Mouse (Mus musculus) forebrain, embryonic 10.5 days (tissue): ENCODE measurements around the gene Fam92a. TPM values are rescaled to one million over a fixed set of nuclear protein-coding genes. Genes with fewer than 3 reads are reported as not detected.
"Not testable (repeated sequence)": the region's sequence is repeated elsewhere in the genome, so short reads cannot be mapped to it uniquely, and the experiment has no call there.

Source experiments
- DNase-seq: peaks from one replicate; pipeline ENCODE4 v3.0.0-alpha.2; 2017; ENCODE audit warnings: low spot score; ENCODE audit errors: extremely low spot score
- H3K27ac ChIP-seq: fragments of 300-500 bp; sonication (generic); 2 replicates; pipeline ENCODE4 v1.5.1; 2016; ENCODE audit warnings: mild to moderate bottlenecking
- H3K27me3 ChIP-seq: fragments of 300-500 bp; sonication (generic); 2 replicates; pipeline ENCODE4 v1.6.1; 2016; ENCODE audit warnings: mild to moderate bottlenecking; ENCODE audit not compliant: poor library complexity, severe bottlenecking
- H3K36me3 ChIP-seq: fragments of 300-500 bp; sonication (generic); replicated peaks from 2 replicates; pipeline ENCODE4 v1.6.1; 2016; ENCODE audit warnings: mild to moderate bottlenecking, moderate library complexity
- H3K4me1 ChIP-seq: fragments of 300-500 bp; sonication (generic); 2 replicates; pipeline ENCODE4 v1.6.1; 2016
- H3K4me3 ChIP-seq: fragments of 300-500 bp; sonication (generic); 2 replicates; pipeline ENCODE4 v1.5.1; 2016; ENCODE audit warnings: mild to moderate bottlenecking, moderate library complexity
- H3K9me3 ChIP-seq: fragments of 300-500 bp; sonication (generic); 2 replicates; pipeline ENCODE4 v1.6.1; 2016; ENCODE audit warnings: mild to moderate bottlenecking, moderate library complexity
- WGBS: fragments of 180-500 bp; shearing (Covaris S2); methylation state at CpG from one replicate; pipeline ENCODE4 v1.1.7; 2016; 5-methylcytosine and 5-hydroxymethylcytosine counted together
- polyA plus RNA-seq: library from polyadenylated mRNA; unstranded; fragments of >200 nt; fragmentation: Nextera tagmentation; extraction: Ambion mirVana; gene quantifications from 2 replicates; pipeline ENCODE4 v1.2.1, GENCODE M21; 2016

Gene Fam92a
- polyA plus RNA-seq = 93.1 and 98.0 TPM in 2 replicates

DNA sequence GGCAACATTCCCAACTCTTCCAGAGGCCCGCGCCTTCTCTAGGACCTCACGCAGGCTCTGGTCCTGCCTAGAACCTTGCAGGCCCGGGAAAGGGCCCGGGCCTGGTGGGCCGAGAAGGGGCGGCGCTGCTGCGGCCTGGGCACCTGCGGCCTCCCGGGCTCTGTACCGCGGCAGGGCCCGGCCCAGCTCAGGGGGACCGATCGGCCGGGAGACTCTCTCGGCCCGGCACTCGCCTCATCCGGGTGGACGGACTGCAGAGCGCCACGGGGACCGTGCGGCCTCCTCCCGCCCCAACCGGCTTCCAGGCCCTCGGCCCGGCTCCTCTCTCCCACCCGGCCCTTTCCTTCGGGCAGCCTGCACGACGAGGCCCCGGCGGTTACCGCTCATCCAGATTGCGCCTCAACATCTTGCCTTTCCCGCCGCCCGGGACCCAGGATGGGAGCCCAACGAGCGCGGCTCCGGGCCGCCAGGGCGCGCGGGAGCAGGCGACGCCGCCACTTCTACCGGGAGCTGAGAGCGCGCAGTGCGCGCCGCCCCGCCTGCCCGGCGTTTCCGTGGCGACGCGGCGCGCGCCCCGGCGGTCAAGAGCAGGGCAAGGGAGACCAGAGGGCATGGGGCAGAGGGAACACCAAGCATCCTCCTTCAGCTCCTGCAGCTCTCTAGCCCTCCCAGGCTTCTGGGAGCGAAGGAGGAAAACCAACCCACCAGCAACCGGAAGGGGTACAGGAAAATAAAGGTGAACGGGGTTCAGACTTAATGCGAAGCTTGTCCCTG lies at the start of gene Fam92a:
Fam92a (minus strand) TSS at position 698 of the 774 bp plus-strand sequence.
- Histone ChIP-seq H3K36me3 (peaks cover 30% of the 10 kb centered on the region), H3K4me1 (peaks cover 25% of the 10 kb centered on the region), H3K27ac (peak within 1 kb of the TSS; percentile 99), H3K9me3 (no peaks in the 10 kb centered on the region), H3K4me3 (peak within 1 kb of the TSS; percentile 84), H3K27me3 (no peaks in the 10 kb centered on the region)
- peak; percentile 73 for DNase-seq
- WGBS = under 1% methylated on average over 74 of the region's 74 CpGs

DNA sequence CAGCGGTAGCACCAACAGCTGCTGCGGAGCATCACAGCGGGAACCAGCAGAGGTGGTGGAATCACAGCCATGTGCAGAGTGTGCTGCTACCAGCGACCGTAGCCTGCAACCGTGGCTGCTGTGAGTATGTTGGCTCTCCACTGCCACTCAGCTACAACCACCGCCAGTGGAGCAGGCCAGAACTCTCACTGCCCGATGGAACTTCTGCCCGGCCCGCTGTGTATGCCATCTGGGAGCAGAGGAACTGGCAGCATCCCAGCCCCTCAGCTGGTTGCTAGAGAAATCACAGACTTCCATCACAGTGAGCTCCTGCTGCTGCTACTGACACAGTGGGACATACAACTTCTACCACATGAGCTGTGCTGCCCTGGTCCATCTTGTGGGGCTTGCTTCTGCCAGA lies 7.2 kb upstream of the Fam92a start:
- Histone ChIP-seq H3K9me3 (no peaks in the 10 kb centered on the region), H3K27me3 (no peaks in the 10 kb centered on the region), H3K27ac (no peak overlapping the region), H3K36me3 (no peaks in the 10 kb centered on the region), H3K4me3 (no peak overlapping the region), H3K4me1 (no peaks in the 10 kb centered on the region)
- DNase-seq = no peak
- WGBS = 92% methylated on average over 10 of the region's 10 CpGs

DNA sequence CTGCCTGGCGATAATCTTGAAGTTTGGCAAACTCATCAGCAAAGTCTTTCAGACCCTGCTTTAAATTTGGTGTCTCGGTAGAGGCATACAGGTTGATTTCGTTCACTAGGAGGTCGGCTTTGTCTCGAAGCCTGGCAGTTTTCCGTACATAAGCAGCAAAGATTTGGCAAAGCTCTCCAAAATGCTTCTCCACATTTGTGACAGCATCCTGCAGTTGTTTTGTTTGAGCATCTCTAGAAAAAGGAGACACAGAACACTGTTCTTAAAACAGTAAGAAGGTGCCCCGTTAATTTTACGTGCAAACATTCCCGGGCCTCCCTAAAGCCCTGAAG lies 863 bp downstream of the Fam92a start:
- Histone ChIP-seq H3K27me3 (no peaks in the 10 kb centered on the region), H3K36me3 (peaks cover 36% of the 10 kb centered on the region), H3K9me3 (no peaks in the 10 kb centered on the region), H3K4me3 (peak overlapping the region; percentile 84), H3K27ac (peak overlapping the region; percentile 99), H3K4me1 (peaks cover 25% of the 10 kb centered on the region)
- no peak for DNase-seq
- WGBS = 21% methylated on average over 9 of the region's 9 CpGs

DNA sequence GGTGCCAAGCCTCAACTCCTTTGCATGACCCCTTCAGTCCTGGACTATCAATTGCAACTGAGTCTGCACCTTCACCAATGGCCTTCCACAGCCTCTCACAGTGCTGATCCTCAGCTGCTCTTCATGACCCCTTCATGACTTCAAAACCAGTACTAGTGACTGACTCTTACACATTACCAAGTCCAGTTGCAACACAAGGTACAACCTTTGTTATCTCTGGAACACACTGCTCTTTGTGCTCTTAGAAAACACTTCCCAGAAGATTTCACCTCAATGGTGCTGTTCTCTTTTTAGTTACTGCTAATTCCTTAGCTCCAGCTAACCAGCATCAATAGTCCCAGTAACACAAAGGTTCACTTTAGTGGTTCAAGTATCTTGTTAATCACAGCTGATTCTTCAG lies 24.2 kb downstream of the Fam92a start:
- Histone ChIP-seq H3K4me3 (no peak overlapping the region), H3K27ac (no peak overlapping the region), H3K4me1 (no peaks in the 10 kb centered on the region), H3K27me3 (no peaks in the 10 kb centered on the region), H3K36me3 (peaks cover 67% of the 10 kb centered on the region), H3K9me3 (peaks cover 30% of the 10 kb centered on the region)
- DNase-seq = no peak

DNA sequence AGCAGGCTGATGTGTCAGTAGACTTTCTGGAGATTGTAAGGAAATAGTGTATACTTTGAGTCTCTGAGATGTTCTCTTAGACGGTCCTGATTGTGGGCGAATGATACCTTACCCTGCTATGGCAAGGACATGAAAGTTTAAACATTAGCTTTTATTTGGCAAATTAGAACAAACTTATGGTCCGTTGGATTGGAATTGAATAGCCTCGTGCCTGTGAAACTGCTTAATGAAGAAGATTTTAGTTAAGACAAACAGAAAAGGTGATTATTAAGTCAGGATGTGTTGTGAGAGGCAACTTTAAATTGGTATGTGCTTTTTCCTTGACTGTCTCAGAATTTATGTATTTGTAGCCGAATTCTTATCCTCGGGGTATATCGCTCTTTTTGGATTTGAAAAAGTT lies 30.3 kb downstream of the Fam92a start:
- H3K27me3 ChIP-seq, H3K4me3 ChIP-seq, H3K27ac ChIP-seq, DNase-seq, H3K4me1 ChIP-seq: not testable (repeated sequence)
- Histone ChIP-seq H3K36me3 (peaks cover 18% of the 10 kb centered on the region), H3K9me3 (peaks cover 10% of the 10 kb centered on the region)
- 96% methylated on average over 7 of the region's 7 CpGs for WGBS

DNA sequence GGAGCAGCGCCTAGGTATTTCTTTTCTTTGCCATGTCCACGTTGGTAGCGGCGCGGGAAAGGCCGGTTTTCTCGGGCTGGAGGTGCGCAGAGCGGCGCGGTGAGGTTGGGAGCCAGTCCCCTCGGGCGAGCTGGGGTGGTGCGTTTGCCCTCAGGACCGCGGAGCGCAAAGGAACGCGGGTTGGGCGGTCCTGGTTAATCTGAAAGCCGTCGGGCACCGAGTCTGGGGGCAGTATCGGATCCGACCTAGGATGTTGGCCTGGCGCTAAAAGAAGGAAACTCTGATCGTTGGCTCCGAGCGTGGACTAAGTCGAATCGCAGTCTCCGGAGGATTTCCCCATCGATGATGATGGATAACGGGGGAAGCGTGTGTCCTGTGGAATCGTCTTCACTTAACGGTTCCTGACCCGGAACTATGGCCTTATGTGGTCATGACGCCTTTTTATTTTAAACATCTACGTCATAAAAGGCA lies 31.2 kb downstream of the Fam92a start:
- DNase-seq, H3K4me1 ChIP-seq, H3K36me3 ChIP-seq, H3K9me3 ChIP-seq, H3K27me3 ChIP-seq: not testable (repeated sequence)
- Histone ChIP-seq H3K27ac (0 out of 2 replicates have a peak overlapping the region, but pooled peaks have one; percentile 25), H3K4me3 (peak overlapping the region; percentile 47)
- WGBS = 17% methylated on average over 27 of the region's 40 CpGs

DNA sequence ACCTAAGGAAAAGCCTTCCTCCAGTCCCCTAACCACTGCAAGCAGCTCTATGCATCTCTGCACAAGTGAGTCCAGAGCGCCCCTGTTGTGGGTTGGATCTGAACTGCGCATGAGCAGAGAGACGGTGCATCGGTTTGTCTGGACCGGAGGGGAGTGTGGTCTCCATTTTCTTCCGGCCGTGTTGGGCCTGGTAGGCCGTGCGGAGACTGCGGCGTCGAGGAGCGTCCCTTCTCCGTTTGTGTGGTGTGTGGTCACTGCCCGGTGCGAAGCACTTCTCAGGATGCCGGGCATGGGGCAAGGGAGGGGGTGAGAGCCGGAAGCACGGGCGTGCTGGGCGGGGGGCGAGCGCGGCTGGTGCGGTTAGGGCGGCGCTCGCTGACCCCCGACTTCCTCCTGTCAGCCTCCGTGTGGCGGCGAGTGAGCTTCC lies 31.7 kb downstream of the Fam92a start, which contains the start of gene Rbm12b1:
Rbm12b1 (plus strand) TSS at position 124 of the 427 bp plus-strand sequence.
- peak; percentile 69 for DNase-seq
- Histone ChIP-seq H3K4me3 (peak within 1 kb of the TSS; percentile 50), H3K27ac (peak within 1 kb of the TSS; percentile 78)
- 2% methylated on average over 17 of the region's 32 CpGs for WGBS
- H3K9me3 ChIP-seq, H3K36me3 ChIP-seq, H3K27me3 ChIP-seq, H3K4me1 ChIP-seq: not testable (repeated sequence)

Other genes starting within 250 kb of the Fam92a start
- 0.27 and 0.32 TPM in 2 replicates for gene Gm10604, start 190.8 kb downstream of the Fam92a start, polyA plus RNA-seq
- gene Rbm12b2, start 82.6 kb downstream of the Fam92a start, polyA plus RNA-seq = 13.5 and 14.6 TPM in 2 replicates
- gene Rbm12b1, start 31.8 kb downstream of the Fam92a start, polyA plus RNA-seq = 4.3 and 5.6 TPM in 2 replicates